Mouse (Mus musculus): ENCODE results near the gene Gtf2h2.
A peak's percentile ranks its signal among the peaks of the same experiment; 100 is the strongest.
"Not testable (repeated sequence)": the region's sequence is repeated elsewhere in the genome, so short reads cannot be mapped to it uniquely, and the experiment has no call there.

The Gtf2h2 gene

GRCm38 (mm10) chr13:100492061-100492787 is at the start of gene Gtf2h2:
TSS of gene Gtf2h2 (minus strand) at chr13:100492579.
- peak; percentile 92 for DNase-seq (ENCODE audit: low spot score)

- DNase-seq (ENCODE audit: low spot score) = no peak
Measured at GRCm38 (mm10) chr13:100536149-100536548, 43.8 kb upstream of the Gtf2h2 start.

GRCm38 (mm10) chr13:100532788-100533365 is 40.5 kb upstream of the Gtf2h2 start:
- DNase-seq (ENCODE audit: low spot score) = no peak

DNA sequence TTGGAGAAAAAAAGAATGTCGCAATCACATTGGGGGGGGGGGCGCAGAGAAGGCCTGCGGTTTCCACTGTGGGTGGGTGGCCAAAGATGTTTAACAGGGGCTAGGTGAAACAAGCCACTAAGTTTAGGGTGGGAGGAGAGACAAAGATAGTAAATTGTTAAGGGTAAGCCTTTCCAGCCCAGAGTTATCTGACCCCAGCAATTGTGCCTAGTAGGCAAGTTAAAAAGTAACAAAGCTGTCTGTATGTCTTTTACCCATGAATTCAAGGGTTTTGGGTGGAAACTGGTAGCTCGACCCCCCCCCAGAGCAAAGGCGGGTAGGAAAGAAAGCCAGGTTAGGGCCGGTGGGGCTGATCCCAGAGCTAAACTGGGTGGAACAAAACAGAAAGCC is 34.3 kb upstream of the Gtf2h2 start:
- no peak for DNase-seq (ENCODE audit: low spot score)

GRCm38 (mm10) chr13:100525935-100526648 is 33.7 kb upstream of the Gtf2h2 start:
- DNase-seq (ENCODE audit: low spot score) = no peak

DNA sequence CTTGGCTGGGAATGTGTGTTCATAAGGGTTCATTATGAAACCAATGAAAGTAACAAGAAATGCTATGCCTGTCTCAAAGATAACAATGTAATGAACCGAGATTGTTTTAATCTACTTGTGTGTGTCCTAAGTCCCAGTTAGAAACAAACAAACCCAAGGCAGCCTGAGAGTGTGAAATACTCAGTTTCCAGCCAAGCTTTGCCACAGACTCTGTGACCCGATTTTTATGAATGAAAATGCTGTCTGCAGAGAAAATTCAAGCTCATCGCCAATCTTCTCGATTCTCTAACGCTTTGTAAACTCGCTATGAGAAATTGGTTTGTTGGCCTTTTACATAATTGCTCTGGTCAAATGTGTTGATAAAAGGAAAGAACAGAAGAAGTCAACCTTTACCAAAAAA is 32.5 kb upstream of the Gtf2h2 start:
- no peak for DNase-seq (ENCODE audit: low spot score)

GRCm38 (mm10) chr13:100523698-100524097 is 31.3 kb upstream of the Gtf2h2 start:
- no peak for DNase-seq (ENCODE audit: low spot score)

DNA sequence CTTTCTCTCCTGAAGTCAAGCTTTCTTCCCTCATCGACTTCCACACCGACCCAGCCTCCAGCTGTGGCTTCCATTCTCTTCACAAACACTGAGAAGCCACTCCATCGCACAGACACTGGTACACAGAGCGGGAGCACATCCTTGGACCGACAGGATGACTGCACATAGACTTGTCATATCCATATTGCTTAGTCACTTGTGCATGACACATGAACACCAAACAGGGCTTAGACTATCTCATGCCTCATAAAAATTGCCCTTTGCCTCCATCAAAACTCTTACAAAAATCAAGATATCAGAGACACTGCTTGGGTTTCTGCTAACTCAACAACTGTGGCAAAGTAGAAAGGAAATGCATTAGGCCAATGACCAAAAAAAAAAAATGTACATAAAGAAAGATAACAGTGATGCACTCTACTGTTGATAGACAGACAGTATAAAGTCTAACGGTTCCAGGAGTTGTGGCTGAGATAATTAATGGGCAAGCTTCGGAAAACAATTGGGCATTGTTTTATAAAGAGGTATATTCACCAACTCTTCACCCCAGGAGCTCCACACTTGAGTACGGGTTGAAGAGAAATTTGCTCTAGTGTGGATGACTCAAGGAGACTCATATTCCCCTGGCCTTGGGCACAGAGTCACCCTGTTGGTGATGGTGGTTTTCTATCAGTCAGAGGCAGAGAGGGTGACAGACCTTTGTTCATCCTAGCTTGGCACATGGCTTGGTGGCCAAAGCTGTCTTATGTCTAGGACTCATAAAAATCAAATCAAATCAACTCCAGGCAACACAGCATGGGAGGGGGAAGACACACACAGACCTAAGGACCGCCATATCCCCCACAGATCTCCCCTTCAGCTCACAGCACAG is 29.6 kb upstream of the Gtf2h2 start:
- no peak for DNase-seq (ENCODE audit: low spot score)

- no peak for DNase-seq (ENCODE audit: low spot score)
Measured at GRCm38 (mm10) chr13:100519162-100519561, 26.8 kb upstream of the Gtf2h2 start.

GRCm38 (mm10) chr13:100518191-100518590 is 25.8 kb upstream of the Gtf2h2 start:
- DNase-seq (ENCODE audit: low spot score) = no peak

DNA sequence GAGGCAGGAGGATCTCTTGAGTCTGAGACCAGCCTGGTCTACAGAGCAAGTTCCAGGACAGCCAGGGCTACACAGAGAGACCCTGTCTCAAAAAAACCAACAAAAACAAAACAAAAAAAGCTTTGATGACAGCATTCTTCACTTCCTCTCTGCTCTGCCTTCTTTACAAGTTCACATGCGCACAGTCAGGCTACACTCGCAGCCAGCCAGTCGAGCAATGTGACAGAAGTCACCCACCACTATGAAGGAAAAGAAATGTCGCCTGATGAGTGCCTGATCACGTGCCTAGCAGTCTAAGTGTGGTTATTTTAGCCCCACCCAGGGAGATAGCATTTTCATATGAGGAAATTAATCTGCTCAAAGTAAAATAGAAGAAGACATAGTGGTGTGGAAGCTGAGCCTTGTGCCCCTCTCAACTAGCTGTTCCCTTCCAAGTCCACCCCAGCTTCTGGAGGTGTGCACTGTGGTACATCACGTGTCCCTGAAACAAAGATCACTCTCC is 25.3 kb upstream of the Gtf2h2 start:
- no peak for DNase-seq (ENCODE audit: low spot score)

- no peak for DNase-seq (ENCODE audit: low spot score)
Measured at GRCm38 (mm10) chr13:100516213-100517105, 24.1 kb upstream of the Gtf2h2 start.

DNA sequence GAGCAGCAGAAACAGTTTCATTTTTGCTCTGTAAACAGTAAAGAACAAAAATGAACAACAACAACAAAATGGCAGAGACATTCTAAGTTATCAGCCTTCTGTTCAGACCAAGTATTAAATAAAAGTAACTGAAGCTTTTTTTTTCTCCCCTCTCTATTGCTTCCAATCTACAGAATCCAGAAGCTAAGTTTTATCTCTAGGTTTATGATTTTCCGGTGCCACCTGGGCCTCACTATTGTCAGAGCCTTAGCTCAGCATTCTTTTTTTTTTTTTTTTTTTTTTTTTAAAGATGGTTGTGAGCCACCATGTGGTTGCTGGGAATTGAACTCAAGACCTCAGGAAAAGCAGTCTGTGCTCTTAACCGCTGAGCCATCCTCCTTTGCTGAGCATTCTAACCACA is 20.4 kb upstream of the Gtf2h2 start:
- DNase-seq (ENCODE audit: low spot score) = no peak

DNA sequence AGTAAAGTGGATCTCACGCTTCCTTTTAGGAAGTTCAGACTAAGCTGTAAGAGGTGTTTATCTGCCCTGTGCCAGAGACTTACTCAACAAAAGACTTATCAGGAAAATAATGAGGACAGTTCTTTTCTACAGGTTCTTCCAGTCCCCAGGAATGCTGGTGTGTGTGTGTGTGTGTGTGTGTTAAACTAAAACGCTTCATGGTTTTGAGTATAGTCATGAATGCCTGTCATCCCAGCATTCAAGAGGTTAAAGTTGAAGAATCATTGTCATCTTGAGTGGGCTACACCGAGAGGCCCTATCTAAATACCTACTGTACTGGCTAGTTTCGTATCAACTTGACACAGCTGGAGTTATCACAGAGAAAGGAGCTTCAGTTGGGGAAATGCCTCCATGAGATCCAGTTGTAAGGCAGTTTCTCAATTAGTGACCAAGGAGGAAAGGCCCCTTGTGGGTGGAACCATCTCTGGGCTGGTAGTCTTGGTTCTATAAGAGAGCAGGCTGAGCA is 19.5 kb upstream of the Gtf2h2 start:
- no peak for DNase-seq (ENCODE audit: low spot score)

GRCm38 (mm10) chr13:100511146-100511859 is 18.9 kb upstream of the Gtf2h2 start:
- no peak for DNase-seq (ENCODE audit: low spot score)

DNA sequence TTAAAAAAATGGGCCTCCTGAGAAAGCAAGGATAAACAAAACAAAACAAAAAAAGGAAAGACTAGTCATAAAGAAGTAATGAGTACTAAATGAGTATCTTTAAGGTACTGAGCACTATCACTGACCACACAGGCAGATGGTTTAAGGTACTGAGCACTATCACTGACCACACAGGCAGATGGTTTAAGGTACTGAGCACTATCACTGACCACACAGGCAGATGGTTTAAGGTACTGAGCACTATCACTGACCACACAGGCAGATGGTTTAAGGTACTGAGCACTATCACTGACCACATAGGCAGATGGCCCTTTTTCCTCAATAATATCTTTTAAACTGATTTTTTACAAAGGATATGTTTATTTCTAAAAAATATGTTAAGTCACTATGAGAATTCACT is 7.2 kb upstream of the Gtf2h2 start:
- DNase-seq (ENCODE audit: low spot score) = not testable (repeated sequence)

DNA sequence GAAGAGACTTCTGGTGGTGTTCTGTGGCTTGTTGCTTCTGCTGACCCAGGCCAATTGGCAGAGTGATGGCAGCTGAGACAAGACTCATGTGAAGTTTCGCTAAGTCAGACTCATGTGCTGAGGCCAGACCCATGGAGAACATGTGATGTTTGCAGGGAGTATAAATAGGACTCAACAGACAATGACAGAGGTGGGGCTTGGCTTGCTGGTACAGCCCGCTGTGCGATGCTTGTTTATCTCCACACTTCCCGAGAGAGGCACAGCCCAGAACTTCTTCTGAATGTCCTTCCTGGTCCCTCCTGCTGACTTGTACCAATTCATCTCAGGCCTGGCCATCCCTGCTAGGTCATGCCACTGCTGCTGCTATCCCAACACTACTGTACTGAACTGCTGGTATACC is 3.0 kb upstream of the Gtf2h2 start:
- no peak for DNase-seq (ENCODE audit: low spot score)

DNA sequence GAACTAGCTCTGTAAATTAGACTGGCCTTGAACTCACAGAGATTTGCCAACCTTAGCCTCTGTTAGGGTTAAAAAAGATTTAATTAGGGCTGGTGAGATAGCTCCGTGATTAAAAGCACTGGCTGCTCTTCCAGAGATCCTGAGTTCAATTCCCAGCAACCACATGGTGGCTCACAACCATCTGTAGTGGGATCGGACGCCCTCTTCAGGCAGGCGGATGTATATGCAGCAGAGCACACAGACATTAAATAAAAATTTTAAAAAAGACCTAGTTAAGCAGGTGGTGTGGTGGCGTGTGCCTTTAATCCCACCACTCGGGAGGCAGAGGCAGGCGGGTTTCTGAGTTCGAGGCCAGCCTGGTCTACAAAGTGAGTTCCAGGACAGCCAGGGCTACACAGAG is 2.0 kb upstream of the Gtf2h2 start:
- not testable (repeated sequence) for DNase-seq (ENCODE audit: low spot score)

DNA sequence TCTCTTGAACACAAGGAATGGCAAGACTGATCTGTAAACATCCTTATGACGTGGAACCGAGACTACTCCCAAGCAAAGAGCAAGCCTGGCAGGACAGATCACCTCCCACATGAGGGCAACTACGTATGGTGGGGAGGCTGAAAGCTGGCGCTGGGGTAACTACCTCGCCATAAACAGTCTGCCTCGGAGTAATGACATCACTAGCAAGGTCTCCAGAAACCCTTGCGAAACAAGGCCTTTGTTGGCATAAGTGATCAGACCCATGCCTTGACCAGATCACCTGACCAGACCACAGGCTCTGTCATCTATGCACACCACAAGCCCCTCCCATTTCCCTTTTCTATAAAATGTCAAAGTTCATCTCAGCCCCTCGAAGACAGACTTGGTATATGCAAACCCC is 934 bp upstream of the Gtf2h2 start:
- no peak for DNase-seq (ENCODE audit: low spot score)

- DNase-seq (ENCODE audit: low spot score) = no peak
Measured at GRCm38 (mm10) chr13:100491623-100492022, 756 bp downstream of the Gtf2h2 start.
